Mouse (Mus musculus) brain, adult 2 months (tissue): ENCODE measurements around the gene Tusc2.
A peak's percentile ranks its signal among the peaks of the same experiment; 100 is the strongest.
"Not testable (repeated sequence)": the region's sequence is repeated elsewhere in the genome, so short reads cannot be mapped to it uniquely, and the experiment has no call there.

ENCODE experiments used
- DNase-seq: peaks from one replicate; pipeline ENCODE4 v3.0.0; 2011; ENCODE audit warnings: low read depth, low spot score

Gene Tusc2

GRCm38 (mm10) chr9:107568331-107569261 lies 5.5 kb downstream of the Tusc2 start:
- DNase-seq: peak; percentile 88

GRCm38 (mm10) chr9:107569270-107569669 lies 6.2 kb downstream of the Tusc2 start:
- peak; percentile 35 for DNase-seq

GRCm38 (mm10) chr9:107570016-107570415 lies 7.0 kb downstream of the Tusc2 start:
- no peak for DNase-seq

DNA sequence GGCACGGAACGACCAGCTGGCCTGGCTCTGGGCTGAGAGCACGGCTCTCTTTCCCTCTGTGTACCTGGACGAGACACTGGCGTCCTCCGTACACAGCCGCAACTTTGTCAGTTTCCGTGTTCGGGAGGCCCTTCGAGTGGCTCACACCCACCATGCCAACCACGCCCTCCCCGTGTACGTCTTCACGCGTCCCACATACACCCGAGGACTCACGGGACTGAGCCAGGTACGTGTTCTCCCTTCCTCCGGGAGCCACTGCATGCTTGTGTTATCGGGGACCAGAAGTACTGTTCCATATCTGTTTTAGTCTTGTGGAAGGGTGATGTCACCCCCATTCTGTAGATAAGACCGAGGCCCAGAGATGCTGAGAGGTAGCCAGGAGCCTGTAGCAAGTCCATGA lies 7.8 kb downstream of the Tusc2 start:
- no peak for DNase-seq

- DNase-seq: no peak
Measured at GRCm38 (mm10) chr9:107571534-107572326, 8.7 kb downstream of the Tusc2 start.

GRCm38 (mm10) chr9:107572327-107572662 lies 9.2 kb downstream of the Tusc2 start:
- DNase-seq: no peak

DNA sequence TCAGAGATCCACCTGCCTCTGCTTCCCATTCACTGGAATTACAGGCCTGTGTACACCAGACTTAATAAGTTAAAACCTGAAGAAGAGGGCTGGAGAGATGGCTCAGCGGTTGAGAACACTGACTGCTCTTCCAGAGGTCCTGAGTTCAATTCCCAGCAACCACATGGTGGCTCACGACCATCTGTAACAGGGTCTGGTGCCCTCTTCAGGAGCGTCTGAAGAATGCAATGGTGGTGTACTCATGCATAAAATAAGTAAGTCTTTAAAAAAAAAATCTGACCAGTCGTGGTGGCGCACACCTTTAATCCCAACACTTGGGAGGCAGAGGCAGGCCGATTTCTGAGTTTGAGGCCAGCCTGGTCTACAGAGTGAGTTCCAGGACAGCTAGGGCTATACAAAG lies 10.7 kb downstream of the Tusc2 start:
- not testable (repeated sequence) for DNase-seq

GRCm38 (mm10) chr9:107575579-107576356 lies 12.7 kb downstream of the Tusc2 start:
- DNase-seq: peak; percentile 53

DNA sequence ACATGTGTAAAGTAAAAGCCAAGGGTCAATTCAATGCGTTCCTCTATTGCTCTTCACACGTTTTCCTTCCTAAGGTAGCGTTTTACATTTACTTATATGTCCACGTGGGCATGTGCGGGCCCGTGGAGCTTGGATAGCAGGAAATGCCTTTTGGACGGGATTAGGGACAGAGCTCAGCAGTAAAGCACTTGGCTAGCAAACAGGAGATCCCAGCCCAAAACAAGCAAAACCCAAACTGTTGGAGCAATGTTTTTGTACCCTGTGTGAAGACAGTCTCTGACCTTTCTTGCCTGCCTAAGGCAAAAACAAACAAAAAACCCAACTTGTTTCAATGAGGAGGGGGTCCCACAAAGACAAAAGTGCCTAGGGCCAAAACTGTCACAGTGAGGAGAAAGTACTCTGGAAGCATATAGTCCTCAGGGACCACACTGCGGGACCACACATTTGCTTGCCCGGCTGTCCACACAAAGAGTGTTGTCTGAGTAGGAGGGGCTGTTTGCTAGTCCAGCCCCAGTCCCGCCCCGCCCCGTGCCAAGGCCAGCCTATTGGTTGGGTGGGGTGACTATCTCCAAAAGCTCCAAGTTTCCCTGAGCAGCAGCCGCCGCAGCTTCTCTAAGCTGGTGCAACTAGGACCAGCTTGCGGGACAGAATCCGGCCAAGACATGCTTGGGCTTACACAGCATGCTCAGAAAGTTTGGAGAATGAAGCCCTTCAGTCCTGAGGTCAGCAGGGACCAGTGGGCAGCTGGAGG lies 13.5 kb downstream of the Tusc2 start, which contains the start of gene Hyal1:
Gene Hyal1, plus strand, starts transcription at position 571 of the 751 bp plus-strand sequence.
- DNase-seq: peak; percentile 67

DNA sequence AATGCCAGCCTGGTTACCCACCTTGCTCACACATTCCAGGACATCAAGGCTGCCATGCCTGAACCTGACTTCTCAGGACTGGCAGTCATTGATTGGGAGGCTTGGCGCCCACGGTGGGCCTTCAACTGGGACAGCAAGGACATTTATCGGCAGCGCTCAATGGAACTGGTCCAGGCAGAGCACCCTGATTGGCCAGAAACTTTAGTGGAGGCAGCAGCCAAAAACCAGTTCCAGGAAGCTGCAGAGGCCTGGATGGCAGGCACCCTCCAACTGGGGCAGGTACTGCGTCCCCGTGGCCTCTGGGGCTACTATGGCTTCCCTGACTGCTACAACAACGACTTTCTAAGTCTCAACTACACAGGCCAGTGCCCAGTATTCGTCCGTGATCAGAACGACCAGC lies 14.8 kb downstream of the Tusc2 start:
- no peak for DNase-seq

GRCm38 (mm10) chr9:107578587-107578986 lies 15.5 kb downstream of the Tusc2 start, which contains the start of gene Naa80:
TSS of gene Naa80 (plus strand) at chr9:107578887.
- no peak for DNase-seq

- peak; percentile 92 for DNase-seq
Measured at GRCm38 (mm10) chr9:107579023-107579900, 16.2 kb downstream of the Tusc2 start.

DNA sequence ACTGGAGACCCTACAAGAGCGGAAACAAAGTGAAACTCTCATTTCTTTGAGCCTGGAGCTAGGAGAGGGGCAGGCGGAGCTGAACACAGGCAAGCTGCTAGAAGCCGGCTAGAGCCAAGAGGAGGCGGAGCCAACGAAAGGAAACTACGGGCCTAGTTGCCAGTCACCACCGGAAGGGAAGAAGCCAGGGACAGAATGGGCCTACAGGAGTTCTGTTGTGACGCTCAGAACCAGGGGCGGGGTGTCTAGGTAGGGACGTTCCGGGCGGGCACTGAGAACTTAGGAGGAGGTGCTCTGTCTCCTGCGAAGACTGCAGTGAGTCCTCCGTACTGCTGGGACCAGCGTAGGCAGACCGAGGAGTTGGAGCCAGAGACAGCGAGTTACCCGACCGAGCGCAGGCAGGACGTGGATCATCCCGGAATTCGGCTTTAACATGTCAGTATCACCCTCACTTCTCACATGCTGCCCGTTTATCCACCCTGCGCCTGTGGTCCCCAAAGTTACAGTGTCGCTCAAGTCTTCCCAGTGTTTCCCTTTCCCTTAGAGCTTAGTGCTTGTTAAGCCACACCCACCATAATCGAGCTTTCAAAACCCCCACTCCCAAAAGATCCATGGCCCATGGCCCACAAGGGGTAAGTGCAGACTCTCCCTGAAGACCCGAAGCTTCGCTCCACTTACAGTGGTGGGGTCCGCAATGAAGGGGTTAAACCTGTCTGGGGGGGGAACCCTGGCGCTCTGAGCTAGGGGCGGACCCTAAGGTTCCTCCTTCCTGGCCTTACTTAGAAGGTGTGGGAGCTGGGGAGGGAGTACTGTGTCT lies 17.7 kb downstream of the Tusc2 start, which contains the start of gene Hyal3:
Gene Hyal3, plus strand, starts transcription at position 318 of the 817 bp plus-strand sequence.
- DNase-seq: peak; percentile 98

GRCm38 (mm10) chr9:107581584-107581983 lies 18.5 kb downstream of the Tusc2 start:
- DNase-seq: no peak

DNA sequence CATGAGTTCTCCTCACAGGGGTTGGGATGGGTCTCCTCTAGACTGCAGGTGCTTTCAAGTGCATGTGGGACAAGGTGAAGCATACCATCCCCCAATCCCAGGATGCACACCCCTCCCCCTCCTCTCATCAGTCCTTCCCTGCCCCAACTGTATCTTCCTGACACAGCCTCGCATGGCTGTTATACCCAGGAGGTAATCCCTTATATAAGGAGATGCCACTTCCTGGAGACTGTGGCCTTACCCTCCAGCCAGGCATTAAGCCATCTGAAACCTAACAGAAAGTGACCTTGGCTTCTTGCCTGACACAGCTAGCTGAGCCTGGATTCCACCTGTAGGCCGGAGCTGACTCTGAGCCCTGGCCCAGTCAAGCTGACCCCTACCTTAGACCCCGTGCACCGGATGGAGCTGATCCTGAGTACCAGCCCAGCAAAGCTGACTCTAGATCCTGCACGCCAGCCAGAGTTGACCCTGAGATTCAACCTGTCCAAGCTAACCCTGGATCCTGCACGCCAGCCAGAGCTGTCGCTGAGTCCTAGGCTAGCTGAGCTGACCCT lies 19.5 kb downstream of the Tusc2 start:
- DNase-seq: no peak

DNA sequence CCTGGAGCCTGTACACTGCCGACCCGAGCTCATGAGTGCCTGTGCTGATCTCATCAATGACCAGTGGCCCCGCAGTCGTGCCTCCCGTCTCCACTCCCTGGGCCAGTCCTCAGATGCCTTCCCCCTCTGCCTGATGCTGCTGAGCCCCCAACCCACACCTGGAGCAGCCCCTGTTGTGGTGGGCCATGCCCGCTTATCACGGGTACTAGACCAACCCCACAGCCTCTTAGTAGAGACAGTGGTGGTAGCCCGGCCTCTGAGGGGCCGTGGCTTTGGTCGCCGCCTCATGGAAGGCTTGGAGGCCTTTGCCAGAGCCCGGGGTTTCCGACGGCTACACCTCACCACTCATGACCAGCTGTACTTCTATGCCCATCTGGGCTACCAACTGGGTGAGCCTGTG lies 20.1 kb downstream of the Tusc2 start:
- DNase-seq: no peak

- DNase-seq: no peak
Measured at GRCm38 (mm10) chr9:107586504-107586903, 23.4 kb downstream of the Tusc2 start.

- DNase-seq: peak; percentile 100
Measured at GRCm38 (mm10) chr9:107586974-107587832, 24.1 kb downstream of the Tusc2 start, which contains the start of gene Ifrd2. TSS of gene Ifrd2 (plus strand) at chr9:107587642.
